Mouse (Mus musculus) myocyte (in vitro differentiated cells): ENCODE measurements around the gene Zdhhc13.

Experiments used
- MAX ChIP-seq: IDR thresholded peaks from one replicate; pipeline ENCODE4 v1.6.1; 2011; ENCODE audit warnings: low read depth, mild to moderate bottlenecking, control low read depth
- POLR2A ChIP-seq: IDR thresholded peaks from one replicate; pipeline ENCODE4 v1.6.1; 2011; ENCODE audit warnings: low read depth, mild to moderate bottlenecking, control low read depth, moderate library complexity; ENCODE audit not compliant: insufficient read length
- POLR2AphosphoS2 ChIP-seq: IDR thresholded peaks from one replicate; pipeline ENCODE4 v1.6.1; 2011; ENCODE audit warnings: low read depth, control low read depth; ENCODE audit not compliant: insufficient read length
- REST ChIP-seq: IDR thresholded peaks from one replicate; pipeline ENCODE4 v1.6.1; 2011; ENCODE audit warnings: mild to moderate bottlenecking, control low read depth, moderate library complexity; ENCODE audit not compliant: insufficient read depth, insufficient read length
- TCF12 ChIP-seq: IDR thresholded peaks from one replicate; pipeline ENCODE4 v1.6.1; 2011; ENCODE audit warnings: mild to moderate bottlenecking, control low read depth; ENCODE audit not compliant: poor library complexity, insufficient read depth, severe bottlenecking
- USF1 ChIP-seq: IDR thresholded peaks from one replicate; pipeline ENCODE4 v1.6.1; 2011; ENCODE audit warnings: low read depth, mild to moderate bottlenecking, control low read depth, moderate library complexity

DNA sequence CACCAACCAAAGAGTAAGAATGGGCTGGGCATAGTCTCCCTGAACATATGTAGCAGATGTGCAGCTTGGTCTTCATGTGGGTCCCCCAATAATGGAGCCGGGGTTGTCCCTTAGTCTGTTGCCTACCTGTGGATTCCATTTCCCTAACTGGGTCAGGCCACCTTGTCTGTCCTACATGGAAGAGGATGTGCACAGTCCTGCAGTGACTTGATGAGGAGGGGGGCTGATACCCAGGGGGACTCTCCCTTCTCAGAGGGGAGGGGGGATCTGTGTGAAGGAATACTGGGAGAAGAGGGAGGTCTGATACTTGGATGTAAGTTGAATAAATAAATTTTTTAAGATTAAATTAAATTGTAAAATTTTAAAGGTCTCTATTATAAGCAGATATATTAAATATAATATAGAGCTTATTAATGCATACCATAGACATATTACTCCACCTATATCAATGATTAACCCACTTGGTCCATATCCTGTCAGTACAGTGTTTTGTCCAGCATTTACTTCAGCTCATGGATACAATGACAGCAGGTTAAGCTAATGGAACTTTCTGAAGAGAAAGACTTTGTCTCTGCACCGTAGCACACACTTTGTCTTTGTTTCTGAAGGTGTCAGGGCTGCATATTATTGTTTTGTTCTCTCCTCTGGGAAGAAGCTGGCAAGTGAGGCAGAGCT is 16.6 kb upstream of the Zdhhc13 start:
- no peak for TF ChIP-seq POLR2A
- TF ChIP-seq MAX, result no peak
- TF ChIP-seq TCF12, result no peak
- TF ChIP-seq POLR2AphosphoS2, result no peak
- no peak for TF ChIP-seq REST
- TF ChIP-seq USF1, result no peak
